Mouse (Mus musculus) gastrocnemius, postnatal 4 days (tissue): Measurements from ENCODE around the gene Fga. TPM values are rescaled to one million over a fixed set of nuclear protein-coding genes. Genes with fewer than 3 reads are reported as not detected.

Experiments
- total RNA-seq, 2 experiments: library from RNA; stranded (reverse); gene quantifications; 2 replicates each; pipeline ENCODE4 v1.2.3; 2021

Gene Fga
- total RNA-seq, 2 experiments from 2014 or later: 0.59 to 8.2 TPM

Other genes starting within 250 kb of the Fga start
- 1 to 10 TPM; 2.9 to 3.5 TPM for gene Rbm46, start 149.6 kb upstream of the Fga start, total RNA-seq
- gene Lrat, start 122.1 kb upstream of the Fga start, total RNA-seq: under 1 TPM; 0.15 to 0.18 TPM
- gene Fgg, start 18.4 kb upstream of the Fga start, total RNA-seq: 1 to 10 TPM in 1 of 2 experiments, under 1 TPM in 1; 0.78 to 5.0 TPM
- gene Fgb, start 23.8 kb downstream of the Fga start, total RNA-seq: 1 to 10 TPM in 1 of 2 experiments, under 1 TPM in 1; 0.27 to 3.4 TPM
- 10 to 100 TPM; 40.6 to 45.7 TPM for gene Plrg1, start 29.4 kb downstream of the Fga start, total RNA-seq
- gene Dchs2, start 101.9 kb downstream of the Fga start, total RNA-seq: 10 to 100 TPM; 17.1 to 18.0 TPM